Mouse (Mus musculus): ENCODE measurements around the gene Olfr1225. TPM values are rescaled to one million over a fixed set of nuclear protein-coding genes. Genes with fewer than 3 reads are reported as not detected.

Gene Olfr1225
- total RNA-seq (2023): not detected in 2 replicates

DNA sequence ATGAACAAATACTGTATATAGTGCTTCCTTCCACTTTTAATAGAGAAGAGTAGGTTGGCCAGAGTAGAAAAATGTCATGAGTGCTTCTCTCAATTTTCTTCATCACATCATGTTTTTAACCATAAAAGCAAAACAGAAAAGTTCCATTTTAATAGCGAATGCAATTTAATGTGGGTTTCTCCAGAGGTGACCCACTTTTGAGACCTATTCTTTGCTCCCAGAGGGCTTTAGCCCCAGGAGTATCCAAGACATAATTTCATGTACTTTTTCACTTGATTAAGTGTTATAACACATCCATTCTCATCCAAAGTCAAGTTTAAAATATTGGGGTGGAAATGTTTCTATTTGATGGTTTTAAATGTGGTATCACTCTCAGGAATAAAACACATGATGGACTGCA lies at the start of gene Olfr1225:
Olfr1225 (minus strand) TSS at position 101 of the 400 bp plus-strand sequence.

DNA sequence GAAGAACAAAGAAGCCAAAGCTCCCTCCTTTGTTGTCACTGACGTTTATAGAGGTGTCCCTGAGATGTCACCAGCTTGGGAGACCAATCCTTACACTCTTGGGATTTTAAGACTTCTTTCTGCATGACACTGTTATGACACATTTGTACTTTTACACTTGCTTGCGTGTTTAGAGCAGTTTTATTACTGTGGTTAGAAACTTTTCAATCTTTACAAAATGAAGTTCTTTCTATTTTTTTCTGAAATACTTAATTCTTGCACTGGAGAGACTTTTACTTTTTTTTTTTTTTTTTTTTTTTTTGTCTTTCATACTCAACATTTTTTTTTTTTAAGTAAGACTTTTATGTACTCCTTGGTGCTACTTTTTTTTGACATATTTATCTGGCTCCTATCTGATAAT lies 25.5 kb upstream of the Olfr1225 start, which contains the start of gene Olfr1226:
Olfr1226 (minus strand) TSS at position 101 of the 400 bp plus-strand sequence.

DNA sequence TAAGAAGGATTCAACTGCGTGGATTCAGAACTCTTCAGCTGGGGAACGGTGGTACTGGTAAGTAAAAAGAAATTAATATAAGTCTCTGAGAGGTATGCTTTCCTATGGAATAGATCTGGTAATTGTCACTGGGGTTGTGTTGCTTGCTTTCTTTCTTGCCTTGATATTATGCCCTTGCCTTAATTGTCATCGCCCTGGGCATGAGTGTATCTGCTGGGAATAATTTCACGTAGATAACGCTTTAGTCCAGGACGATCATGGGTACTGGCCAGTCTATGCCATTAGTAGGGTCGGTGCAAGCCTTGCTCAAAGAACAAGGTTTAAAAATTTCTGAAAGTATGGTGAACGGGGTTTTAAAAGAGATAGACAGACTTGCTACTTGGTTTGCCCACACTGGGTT lies 10.5 kb downstream of the Olfr1225 start, which contains the start of gene Olfr1224-ps1:
Olfr1224-ps1 (minus strand) TSS at position 101 of the 400 bp plus-strand sequence.

DNA sequence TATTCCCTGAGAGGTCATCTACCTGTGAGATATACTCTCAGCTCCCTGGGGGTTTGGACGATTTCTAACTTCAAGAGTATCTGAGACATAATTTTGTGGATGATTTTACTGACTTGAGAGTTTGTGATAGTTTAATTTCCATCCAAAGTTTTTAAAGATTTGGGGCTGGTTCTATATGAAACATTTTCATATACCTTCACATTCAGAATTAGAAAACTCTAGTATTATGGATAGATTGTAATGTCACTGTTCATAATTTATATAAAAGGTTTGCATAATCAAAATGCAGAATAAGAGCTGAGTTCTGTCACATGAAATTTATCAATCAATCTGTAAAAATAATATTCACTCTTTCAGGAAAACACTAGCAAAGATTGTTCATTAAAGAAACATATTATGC lies 23.0 kb downstream of the Olfr1225 start, which contains the start of gene Olfr1223:
Olfr1223 (minus strand) TSS at position 101 of the 400 bp plus-strand sequence.

DNA sequence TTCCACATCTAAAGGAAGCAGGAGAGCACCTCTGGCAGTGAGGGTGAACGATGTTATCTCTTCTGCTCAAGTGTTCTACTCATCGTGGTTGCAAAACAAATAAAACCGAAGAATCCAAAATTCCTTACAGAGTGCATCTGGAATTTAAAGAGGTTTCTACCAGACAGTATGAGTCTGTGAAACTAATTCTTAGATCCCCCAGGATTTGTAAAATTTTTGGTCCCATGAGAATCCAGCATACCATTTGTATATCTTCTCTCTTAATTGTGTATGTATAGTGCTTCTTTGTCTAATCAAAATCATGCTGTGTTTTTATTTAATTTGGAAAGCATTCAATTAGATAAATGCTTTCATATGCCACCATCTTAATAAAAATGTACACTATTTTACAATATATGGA lies 41.5 kb downstream of the Olfr1225 start, which contains the start of gene Olfr1222:
Olfr1222 (minus strand) TSS at position 101 of the 400 bp plus-strand sequence.

Other genes with a start within 250 kb of the Olfr1225 start
- not detected in 2 replicates for gene Olfr1211, start 236.6 kb downstream of the Olfr1225 start, total RNA-seq (2023)
- gene Olfr1212, start 220.7 kb downstream of the Olfr1225 start, total RNA-seq (2023): not detected in 2 replicates
- not detected in 2 replicates for gene Gm13762, start 194.4 kb downstream of the Olfr1225 start, total RNA-seq (2023)
- not detected in 2 replicates for gene Olfr1214, start 182.0 kb downstream of the Olfr1225 start, total RNA-seq (2023)
- not detected in 2 replicates for gene Olfr1215, start 167.7 kb downstream of the Olfr1225 start, total RNA-seq (2023)
- not detected in 2 replicates for gene Olfr1216, start 156.3 kb downstream of the Olfr1225 start, total RNA-seq (2023)
- gene Olfr1217, start 142.6 kb downstream of the Olfr1225 start, total RNA-seq (2023): not detected in 2 replicates
- gene Olfr1218, start 113.5 kb downstream of the Olfr1225 start, total RNA-seq (2023): not detected in 2 replicates
- not detected in 2 replicates for gene Olfr1219, start 91.2 kb downstream of the Olfr1225 start, total RNA-seq (2023)
- not detected in 2 replicates for gene Olfr1220, start 67.8 kb downstream of the Olfr1225 start, total RNA-seq (2023)
- gene Olfr1221, start 57.4 kb downstream of the Olfr1225 start, total RNA-seq (2023): not detected in 2 replicates
- not detected in 2 replicates for gene Olfr1222, start 41.6 kb downstream of the Olfr1225 start, total RNA-seq (2023)
- not detected in 2 replicates for gene Olfr1223, start 23.1 kb downstream of the Olfr1225 start, total RNA-seq (2023)
- not detected in 2 replicates for gene Olfr1224-ps1, start 10.6 kb downstream of the Olfr1225 start, total RNA-seq (2023)
- gene Olfr1226, start 25.4 kb upstream of the Olfr1225 start, total RNA-seq (2023): not detected in 2 replicates
- not detected in 2 replicates for gene Olfr1228, start 79.4 kb upstream of the Olfr1225 start, total RNA-seq (2023)
- not detected in 2 replicates for gene Olfr1229, start 113.3 kb upstream of the Olfr1225 start, total RNA-seq (2023)
- not detected in 2 replicates for gene Olfr1230, start 122.6 kb upstream of the Olfr1225 start, total RNA-seq (2023)
- not detected in 2 replicates for gene Olfr1231, start 132.4 kb upstream of the Olfr1225 start, total RNA-seq (2023)
- gene Olfr1232, start 155.0 kb upstream of the Olfr1225 start, total RNA-seq (2023): not detected in 2 replicates
- not detected in 2 replicates for gene Olfr1233, start 167.7 kb upstream of the Olfr1225 start, total RNA-seq (2023)
- not detected in 2 replicates for gene Olfr1234, start 190.2 kb upstream of the Olfr1225 start, total RNA-seq (2023)
- not detected in 2 replicates for gene Olfr1238, start 235.0 kb upstream of the Olfr1225 start, total RNA-seq (2023)
- gene Olfr1239, start 245.7 kb upstream of the Olfr1225 start, total RNA-seq (2023): not detected in 2 replicates